Mouse (Mus musculus) left cerebral cortex, postnatal 10 days (tissue): Measurements from ENCODE around the gene Dctn2. TPM values are rescaled to one million over a fixed set of nuclear protein-coding genes. Genes with fewer than 3 reads are reported as not detected.

Source experiments
- DNase-seq, 2 experiments: peaks; one replicate each; pipeline ENCODE4 v3.0.0; 2021 to 2022; ENCODE audit warnings: low spot score in 2 of 2, mixed read lengths in 1 of 2; ENCODE audit errors: extremely low spot score in 1 of 2
- intact Hi-C: fragments of 180-260 bp; cut with DNase I; formaldehyde crosslinking; loops from one replicate; pipeline ENCODE4 v1.15.1; 2025
- total RNA-seq, 2 experiments: library from RNA; stranded (reverse); gene quantifications; 2 replicates each; pipeline ENCODE4 v1.2.3; 2021

Gene Dctn2
- 100 to 1,000 TPM; 322 to 330 TPM for total RNA-seq

DNA sequence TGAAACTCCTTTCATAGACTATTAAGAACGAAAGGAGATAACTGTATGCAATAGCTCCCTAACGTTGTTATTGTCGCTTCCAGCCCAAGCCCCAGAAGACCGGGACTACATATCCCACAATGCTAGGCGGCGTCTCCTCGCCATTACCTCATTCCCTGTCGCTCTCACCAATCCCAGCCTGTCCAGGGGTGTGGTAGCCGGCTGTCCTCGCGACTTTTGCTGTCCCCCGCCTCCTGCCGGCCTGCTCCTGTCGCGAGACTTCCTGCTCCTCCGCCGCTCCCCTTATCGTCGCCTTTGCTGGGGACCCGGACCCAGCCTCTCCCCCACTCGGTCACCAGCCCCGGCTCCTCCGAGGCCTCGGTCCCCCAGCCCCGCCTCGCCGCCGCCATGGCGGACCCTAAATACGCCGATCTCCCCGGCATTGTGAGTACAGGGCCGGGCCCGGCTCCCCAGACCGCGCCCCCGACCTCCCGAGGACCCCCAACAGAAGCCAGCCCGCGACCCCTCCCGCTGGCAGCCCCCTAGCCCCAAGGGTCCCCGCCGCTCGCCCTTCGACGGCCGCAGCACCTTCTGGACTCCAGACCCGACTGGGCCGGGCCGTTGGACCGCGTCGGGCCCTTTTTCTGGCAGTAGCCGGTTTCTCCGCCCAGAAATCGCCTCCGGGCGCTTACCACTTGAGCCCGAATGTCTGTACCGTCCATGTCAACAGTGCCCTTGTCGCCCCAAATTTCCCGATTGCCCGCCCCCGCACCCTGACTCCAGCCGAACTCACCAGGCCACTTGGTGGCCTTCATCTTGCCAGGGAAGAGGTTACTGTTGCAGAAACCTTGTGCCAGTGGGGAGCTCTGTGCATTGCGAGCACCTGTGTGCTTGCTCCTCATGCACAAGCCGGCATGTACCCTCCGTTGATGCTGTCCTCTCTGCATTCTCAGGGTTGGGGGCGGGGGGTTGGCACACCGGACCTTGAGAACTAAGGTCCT lies at the start of gene Dctn2:
TSS of gene Dctn2 (plus strand) at position 257 of the 980 bp plus-strand sequence.
- DNase-seq = peak; percentile 97 to 98
- intact Hi-C loops = no loop called here

DNA sequence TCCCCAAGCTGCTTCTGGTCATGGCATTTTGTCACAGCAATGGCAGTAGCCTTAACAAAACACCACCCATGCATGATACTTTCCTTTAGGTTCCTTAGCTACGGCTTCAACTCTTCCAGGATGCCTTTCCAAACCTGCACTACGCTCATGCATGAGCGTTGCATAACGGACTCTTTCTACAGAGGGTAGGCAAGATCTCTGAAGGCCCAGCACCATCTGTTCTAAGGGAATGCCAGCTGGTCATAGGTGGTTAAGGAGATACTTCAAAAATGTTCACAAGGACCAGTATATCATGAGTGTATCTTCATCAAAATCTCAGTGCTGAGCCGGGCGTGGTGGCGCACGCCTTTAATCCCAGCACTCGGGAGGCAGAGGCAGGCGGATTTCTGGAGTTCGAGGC lies 49.7 kb upstream of the Dctn2 start:
- no peak for DNase-seq
- intact Hi-C loops = no loop called here

DNA sequence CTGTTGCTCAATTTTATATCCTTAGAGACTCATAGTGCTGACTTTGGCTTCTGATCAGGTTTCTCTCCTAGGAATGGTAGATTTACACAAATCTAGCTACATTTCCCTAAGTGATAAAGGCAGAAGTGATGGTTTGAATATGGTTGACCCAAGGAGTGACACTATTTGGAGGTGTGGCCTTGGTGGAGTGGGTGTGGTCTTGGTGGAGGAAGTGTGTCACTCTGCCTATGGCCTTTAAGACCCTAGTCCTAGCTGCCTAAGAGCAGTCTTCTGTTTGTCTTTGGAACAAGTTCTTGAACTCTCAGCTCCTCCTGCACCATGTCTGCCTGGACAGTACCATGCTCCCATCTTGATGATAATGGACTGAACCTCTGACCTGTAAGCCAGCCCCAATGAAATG lies 49.0 kb upstream of the Dctn2 start:
- no peak for DNase-seq
- intact Hi-C loops = no loop called here

DNA sequence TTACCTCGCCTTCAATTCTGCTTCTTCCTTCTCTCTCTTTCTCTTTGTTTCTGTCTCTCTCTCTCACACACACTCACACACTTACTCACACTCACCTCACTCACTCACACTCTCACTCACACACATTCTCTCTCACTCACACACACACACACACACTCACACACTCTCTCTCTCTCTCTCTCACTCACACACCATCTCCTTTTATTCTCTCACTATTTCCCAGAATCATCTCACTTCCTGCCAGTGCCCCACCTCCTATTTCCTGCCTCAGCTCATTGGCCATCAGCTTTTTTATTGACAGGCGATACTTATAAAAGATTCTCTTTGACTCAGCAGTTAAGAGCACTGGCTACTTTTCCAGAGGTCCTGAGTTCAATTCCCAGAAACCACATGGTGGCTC lies 47.8 kb upstream of the Dctn2 start:
- no peak for DNase-seq
- intact Hi-C loops = no loop called here

DNA sequence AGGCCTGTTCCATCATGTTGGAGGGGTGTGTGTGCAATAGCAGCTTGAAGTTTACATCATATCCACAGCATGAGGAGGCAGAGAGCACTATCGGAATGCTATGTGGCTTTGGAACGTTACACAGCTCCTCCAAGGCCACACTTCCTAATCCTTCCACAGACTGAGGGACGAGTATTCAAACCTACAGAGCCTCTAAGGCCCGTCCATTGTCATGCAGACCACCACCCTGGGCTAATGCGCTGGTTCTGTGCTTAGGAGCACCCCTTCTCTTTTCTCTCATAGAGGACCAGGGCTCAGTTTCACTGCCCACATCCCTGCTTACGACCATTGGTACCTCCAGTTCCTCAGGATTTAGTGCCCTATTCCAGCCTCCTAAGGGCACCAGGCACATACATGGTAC lies 41.0 kb upstream of the Dctn2 start:
- intact Hi-C loops = no loop called here
- DNase-seq = no peak

DNA sequence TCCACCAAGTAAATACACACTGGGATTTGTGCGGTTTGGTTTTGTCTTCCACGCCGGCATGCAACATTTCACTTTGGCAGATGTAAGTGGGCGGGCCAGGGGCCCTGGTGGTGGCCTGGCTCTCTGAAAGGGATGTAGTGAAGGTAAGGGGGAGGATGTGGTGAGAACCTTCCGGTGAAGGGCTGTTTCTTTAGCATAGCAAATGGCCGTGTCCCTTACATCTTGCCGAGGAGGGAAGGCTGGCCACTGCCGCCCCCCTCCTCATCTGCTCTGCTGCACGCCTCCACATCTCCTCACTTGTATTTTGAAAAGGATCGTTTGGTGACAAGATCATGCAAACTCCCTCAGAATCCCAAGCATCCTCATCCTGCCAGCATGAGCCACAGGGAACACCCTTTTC lies 40.4 kb upstream of the Dctn2 start:
- intact Hi-C loops = no loop called here
- peak in 1 of 2 experiments; percentile 28 for DNase-seq

DNA sequence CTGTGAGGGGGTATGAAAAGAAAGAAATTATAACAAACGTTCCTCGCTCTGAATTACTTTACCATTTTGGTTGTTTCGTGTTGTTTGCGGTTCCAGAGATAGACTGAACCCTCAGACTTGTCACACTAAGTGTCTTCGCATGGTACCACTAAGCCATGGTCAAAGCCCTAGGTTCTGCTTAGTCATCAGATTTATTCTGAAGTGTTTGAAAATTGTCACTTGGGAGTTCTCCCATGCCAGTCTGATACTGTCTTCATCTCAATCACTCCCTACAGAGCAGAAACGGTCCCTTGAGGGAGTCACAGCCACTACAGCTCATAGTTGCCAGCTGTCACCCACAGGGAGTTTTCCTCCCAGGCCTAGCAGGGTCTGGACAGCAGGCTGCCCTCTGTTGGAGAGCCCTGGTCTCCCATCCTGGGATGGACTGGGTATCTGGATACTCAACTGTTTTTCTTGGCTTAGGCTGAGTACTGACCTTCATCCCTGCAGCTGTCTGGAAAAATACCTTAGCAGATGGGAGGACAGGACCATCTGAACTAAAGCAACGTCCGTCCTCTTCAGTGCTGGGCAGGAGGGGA lies 39.8 kb upstream of the Dctn2 start:
- intact Hi-C loops = no loop called here
- DNase-seq = peak in 1 of 2 experiments; percentile 64

DNA sequence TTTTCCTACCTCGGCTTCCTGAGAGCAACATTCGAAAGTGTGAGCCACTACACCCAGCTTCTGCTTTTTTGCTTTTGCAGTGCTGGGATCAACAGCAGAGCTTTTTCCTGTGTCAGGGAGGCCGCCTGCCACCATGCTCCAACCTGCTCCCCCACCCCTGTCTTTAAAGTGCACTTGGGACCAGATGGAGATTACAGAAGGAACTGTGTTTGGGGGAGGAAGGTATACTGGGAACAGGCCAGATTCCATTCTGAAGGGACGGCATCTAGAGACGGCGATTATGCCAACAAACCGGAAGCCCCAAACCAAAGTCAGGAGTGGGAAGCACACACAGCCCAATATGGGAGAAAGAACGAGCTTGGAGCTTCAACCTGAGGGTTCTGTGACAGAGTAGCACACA lies 39.0 kb upstream of the Dctn2 start:
- intact Hi-C loops = no loop called here
- DNase-seq = no peak

DNA sequence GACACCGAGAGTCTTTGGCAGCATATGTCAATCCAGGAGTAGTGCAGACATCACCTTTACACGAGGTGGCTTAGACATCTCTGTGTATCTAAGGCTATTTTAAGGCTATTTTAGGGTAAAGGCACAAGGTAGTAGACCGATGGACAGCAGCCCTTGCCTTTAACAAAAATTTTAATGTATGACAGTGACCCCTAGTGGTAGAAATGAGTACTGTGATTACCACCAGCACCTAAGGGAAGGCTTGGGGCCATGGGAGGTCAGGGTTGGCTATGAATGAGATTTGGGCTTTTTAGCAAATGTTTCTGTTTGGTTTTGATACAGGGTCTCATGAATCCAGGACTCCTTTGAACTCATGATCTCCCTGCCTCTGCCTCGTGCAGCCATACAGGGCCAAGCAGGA lies 37.3 kb upstream of the Dctn2 start:
- DNase-seq = peak; percentile 21 to 51
- intact Hi-C loops = loop anchor here (2.0 kb wide), 1 partner anchor 50 kb away; no protein-coding TSS in a partner anchor

DNA sequence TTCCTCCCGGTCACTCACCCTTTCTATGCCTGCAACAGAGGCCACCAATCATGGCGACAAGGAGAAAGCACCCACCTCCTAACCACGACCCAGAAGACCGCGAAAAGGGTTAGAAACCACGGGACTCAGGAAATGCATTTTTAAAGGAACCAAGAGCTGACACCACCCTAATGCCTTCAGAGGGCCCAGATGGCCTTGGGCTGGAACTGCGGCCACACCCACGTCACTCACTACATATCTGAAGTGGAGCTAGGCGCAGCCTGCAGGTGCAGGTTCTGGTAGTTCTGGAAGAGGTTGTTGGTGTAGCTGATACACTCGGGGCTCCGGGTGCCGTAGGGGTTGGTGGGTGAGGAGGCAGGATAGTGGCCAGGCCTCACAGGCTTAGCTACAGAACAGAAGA lies 35.5 kb upstream of the Dctn2 start:
- DNase-seq = no peak
- intact Hi-C loops = no loop called here

DNA sequence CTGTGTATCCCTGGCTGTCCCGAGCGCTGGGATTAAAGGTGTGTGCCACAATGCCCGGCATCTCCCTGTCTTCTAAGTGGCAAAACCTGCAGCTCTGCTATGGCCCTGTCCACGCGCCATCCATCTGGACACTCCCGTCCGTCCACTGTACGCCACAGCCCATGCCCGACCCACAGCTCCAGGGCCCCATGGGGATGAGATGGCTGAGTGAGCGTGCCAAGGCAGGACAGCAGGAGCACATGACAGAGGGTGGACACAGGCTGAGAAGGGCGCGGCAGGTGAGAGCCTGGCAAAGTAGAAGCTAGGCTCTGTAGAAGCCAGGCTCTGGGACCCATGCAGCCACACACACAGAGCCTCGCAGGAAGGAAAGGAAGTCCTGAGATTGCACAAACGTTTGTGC lies 34.4 kb upstream of the Dctn2 start:
- DNase-seq = no peak
- intact Hi-C loops = no loop called here

DNA sequence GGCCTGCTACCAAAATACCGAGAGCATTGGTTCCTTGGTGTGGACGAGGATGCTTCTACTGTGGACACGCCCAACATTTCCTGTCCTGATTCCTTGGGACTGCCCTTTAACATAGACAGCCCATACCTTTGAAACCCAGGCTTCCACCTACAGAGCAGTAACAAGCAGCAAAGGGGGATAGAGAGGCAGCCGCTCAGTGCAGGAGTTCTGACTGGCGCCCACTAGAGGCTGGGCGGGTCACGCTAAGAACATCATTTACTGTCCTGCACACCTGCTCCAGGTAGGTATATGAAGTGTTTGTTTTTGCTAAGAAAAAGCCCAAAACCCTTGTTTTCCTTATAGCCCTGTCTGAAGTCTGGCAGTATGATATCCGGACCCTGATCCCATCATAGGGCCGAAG lies 33.0 kb upstream of the Dctn2 start:
- intact Hi-C loops = no loop called here
- no peak for DNase-seq

DNA sequence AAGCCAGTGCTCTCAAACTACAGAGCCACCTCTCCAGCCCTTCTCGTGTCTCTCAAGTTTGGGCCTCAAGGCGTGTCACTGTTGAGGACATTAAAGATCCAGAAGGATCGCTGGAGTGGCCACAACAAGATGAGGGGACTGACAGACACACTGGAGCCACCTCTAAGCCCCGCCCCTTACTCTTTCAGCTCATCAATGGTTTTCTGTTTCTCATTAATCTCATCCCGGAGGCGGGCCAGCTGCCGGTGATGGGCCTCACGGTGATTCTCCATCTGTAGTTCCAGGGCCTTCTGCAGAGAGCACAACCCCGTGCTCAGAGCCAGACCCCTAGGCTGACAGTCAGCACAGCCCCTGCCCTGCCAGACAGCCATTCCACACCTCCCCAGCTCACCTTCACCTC lies 29.6 kb upstream of the Dctn2 start:
- DNase-seq = no peak
- intact Hi-C loops = no loop called here

DNA sequence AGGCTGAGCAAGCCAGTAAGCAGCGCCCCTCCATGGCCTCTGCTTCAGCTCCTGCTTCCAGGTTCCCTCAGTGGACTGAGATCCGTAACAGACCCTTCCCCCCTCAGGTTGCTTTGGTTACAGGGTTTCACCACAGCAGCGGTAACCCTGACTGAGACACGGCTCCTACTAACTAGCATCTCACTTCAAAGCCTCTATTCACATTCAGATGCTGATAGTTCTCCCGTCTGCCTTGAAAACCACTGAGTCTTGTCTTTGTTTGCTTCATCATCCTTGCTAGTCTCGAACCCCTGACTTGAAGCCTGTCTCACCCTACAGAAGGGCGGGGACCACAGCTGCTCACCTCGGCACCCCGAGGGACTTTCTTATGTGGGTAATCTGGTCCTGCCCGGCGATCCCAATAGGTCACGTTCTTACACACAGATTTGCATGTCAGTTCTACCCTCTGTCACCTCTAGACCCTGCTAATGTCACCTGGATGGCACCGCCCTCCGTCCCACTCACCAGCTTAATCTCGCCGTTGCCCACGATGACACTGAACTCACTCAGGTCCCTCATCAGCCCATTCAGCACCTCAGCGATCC lies 27.8 kb upstream of the Dctn2 start:
- no peak for DNase-seq
- intact Hi-C loops = no loop called here

DNA sequence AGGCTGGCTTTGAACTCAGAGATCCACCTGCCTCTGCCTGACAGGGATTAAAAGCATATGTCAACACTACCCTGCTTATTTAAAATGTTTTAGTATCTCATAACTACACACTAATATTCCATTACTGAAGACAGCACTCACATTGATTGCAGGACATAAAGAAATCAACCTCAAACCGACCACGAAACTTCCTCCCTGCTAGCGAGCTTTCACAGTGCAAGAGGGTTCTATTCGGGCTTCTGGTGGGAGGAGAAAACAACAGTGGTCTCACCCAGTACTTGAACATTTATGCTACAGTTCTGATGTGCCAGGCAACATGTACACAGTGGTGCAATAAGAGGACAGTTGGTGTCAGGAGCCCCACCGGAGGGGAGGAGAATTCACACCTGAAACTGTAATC lies 15.4 kb upstream of the Dctn2 start:
- intact Hi-C loops = no loop called here
- DNase-seq = no peak

DNA sequence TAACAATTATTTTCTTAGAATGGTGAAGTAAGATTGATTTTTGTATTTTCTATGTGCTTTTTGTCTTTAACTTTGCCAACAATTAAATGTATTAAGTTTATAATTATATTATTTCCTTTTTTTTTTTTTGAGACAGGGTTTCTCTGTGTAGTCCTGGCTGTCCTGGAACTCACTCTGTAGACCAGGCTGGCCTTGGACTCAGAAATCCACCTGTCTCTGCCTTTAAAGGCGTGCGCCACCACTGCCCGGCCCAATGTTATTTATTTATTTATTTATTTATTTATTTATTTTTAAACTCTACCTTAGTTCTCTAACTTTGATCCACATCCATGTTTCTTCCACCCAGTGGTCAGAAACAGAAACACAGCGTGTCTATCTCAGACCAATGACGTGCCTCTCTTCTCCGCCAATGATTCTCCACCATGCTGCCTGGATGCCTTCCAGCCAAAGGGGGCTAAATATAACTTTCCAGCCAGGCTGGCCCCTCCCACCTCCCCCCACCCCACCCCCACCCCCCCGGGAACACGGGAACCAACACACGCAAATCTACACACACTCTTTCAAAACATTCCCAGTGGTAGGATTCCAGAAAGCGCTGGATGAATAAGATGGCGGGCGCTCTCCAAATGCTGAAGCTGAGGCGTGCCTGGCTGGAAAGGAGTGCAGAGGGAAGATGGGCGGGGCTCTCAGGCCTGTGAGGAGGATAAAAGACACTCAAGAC lies 10.4 kb upstream of the Dctn2 start:
- peak in 1 of 2 experiments; percentile 79 for DNase-seq
- intact Hi-C loops = no loop called here

DNA sequence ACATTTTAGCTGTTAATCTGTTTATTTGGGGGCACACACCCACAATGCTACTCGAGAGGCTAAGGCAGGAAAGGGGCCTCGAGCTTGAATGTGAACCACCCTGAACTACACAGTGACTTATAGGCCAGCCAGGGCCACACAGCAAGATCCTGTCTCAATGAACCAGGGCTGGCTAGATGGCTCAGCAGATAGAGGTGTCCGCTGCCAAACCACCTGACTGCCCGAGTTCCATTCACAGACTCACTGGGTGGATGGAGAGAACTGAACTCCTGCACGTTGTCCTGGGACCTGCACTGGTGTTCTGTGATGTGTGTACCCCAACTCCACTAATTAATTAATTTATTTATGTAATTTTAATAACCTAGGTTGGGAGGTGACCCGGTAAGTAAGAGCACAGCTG lies 8.4 kb upstream of the Dctn2 start:
- no peak for DNase-seq
- intact Hi-C loops = no loop called here

DNA sequence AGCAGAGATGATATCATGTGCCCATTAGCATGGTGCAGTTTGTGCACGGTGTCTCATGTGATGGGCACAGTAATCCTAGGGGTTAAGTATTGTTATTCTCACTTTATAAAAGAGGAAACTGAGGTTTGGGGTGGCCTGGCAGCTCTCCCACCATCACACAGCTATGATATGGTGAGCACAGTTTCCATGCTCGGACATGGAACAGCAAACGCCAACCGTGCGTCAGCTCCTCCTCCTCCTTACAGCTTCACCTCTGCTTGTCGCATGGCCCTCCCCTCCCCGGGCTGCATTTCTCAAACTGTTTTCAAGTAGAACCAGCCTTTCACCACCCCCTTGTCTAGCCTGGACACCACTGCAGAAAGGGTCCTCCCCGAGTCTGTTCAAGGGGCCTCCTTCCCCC lies 7.7 kb upstream of the Dctn2 start:
- intact Hi-C loops = no loop called here

More for the DNA sequence above, 7.7 kb upstream of the Dctn2 start:
- no peak for DNase-seq
